Mouse (Mus musculus) heart, postnatal 0 days (tissue): ENCODE measurements at regions not wholly inside any gene's neighbourhood (a gene's known extent, or its start where the extent isn't known, plus 50 kb on each side); places are given as distances from the start of the nearest gene placed in this dataset.

Source experiments
- ATAC-seq: fragments of 200-750 bp; cut with Nextera tagmentation; 2 replicates; pipeline ENCODE4 v1.8.0; 2017; ENCODE audit warnings: low read depth, moderate number of reproducible peaks, moderate library complexity; ENCODE audit not compliant: insufficient read depth
- DNase-seq: peaks from one replicate; pipeline ENCODE4 v3.0.0-alpha.2; 2016; ENCODE audit warnings: low spot score
- H3K27ac ChIP-seq: fragments of 300-500 bp; sonication (generic); 2 replicates; pipeline ENCODE4 v1.5.1; 2014; ENCODE audit warnings: low read depth, mild to moderate bottlenecking
- H3K27me3 ChIP-seq: fragments of 300-500 bp; sonication (generic); 2 replicates; pipeline ENCODE4 v1.6.1; 2014; ENCODE audit warnings: low read length, mixed read lengths; ENCODE audit not compliant: control insufficient read depth, insufficient read depth
- H3K36me3 ChIP-seq: fragments of 300-500 bp; sonication (generic); replicated peaks from 2 replicates; pipeline ENCODE4 v1.6.1; 2014; ENCODE audit warnings: low read length, mixed read lengths; ENCODE audit not compliant: control insufficient read depth, insufficient read depth
- H3K4me1 ChIP-seq: fragments of 300-500 bp; sonication (generic); 2 replicates; pipeline ENCODE4 v1.6.1; 2014; ENCODE audit warnings: antibody characterized with exemption; ENCODE audit not compliant: control insufficient read depth, insufficient read depth
- H3K4me2 ChIP-seq: fragments of 300-500 bp; sonication (generic); 2 replicates; pipeline ENCODE4 v1.6.1; 2014; ENCODE audit warnings: low read depth, mild to moderate bottlenecking, low read length, moderate library complexity
- H3K4me3 ChIP-seq: fragments of 300-500 bp; sonication (generic); 2 replicates; pipeline ENCODE4 v1.5.1; 2014; ENCODE audit warnings: low read depth, low read length
- H3K9ac ChIP-seq: fragments of 300-500 bp; sonication (generic); replicated peaks from 2 replicates; pipeline ENCODE4 v1.6.1; 2014; ENCODE audit warnings: low read depth, low read length, mixed read lengths
- H3K9me3 ChIP-seq: fragments of 300-500 bp; sonication (generic); replicated peaks from 2 replicates; pipeline ENCODE4 v1.6.1; 2016; ENCODE audit warnings: low read length; ENCODE audit not compliant: control insufficient read depth
- CTCF ChIP-seq: IDR thresholded peaks from 2 replicates; pipeline ENCODE4 v1.5.1; 2016; ENCODE audit warnings: antibody characterized with exemption, control low read depth, low read depth
- EP300 ChIP-seq: IDR thresholded peaks from 2 replicates; pipeline ENCODE4 v1.6.1; 2016; ENCODE audit warnings: antibody characterized with exemption, low read depth
- WGBS: fragments of 180-500 bp; shearing (Covaris S2); extraction: QIAGEN DNeasy Blood & Tissue Kit; methylation state at CpG from one replicate; pipeline ENCODE4 v1.1.7; 2014; 5-methylcytosine and 5-hydroxymethylcytosine counted together

DNA sequence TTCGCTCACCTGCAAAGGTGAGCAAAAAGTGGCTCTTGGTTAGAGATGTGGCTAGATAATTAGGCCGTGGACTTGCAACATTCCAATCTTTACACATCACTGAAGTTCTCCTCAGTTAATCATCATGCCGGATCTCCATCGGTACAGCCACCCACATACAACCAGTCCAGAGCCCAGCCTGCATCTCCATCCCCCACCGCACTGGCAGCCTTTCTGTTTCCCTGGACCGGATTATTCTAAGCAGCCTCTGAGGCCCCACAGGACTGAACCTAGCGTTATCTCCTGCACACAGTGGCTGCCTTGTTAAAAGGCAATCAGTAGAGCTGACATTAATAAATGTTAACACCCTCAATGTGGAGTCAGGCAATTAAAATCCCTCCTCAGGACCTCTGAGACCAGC, 103.7 kb downstream of the Fam114a2 start:
- no peak for TF ChIP-seq CTCF
- no peak for TF ChIP-seq EP300
- ATAC-seq (no peak), DNase-seq (no peak)
- Histone ChIP-seq H3K27me3 (no peaks in the 10 kb centered on the region), H3K27ac (no peak overlapping the region), H3K4me1 (no peaks in the 10 kb centered on the region), H3K4me2 (no peak overlapping the region), H3K4me3 (no peak overlapping the region), H3K9ac (no peak overlapping the region), H3K9me3 (no peaks in the 10 kb centered on the region), H3K36me3 (no peaks in the 10 kb centered on the region)
- 47% methylated on average over 7 of the region's 7 CpGs for WGBS

DNA sequence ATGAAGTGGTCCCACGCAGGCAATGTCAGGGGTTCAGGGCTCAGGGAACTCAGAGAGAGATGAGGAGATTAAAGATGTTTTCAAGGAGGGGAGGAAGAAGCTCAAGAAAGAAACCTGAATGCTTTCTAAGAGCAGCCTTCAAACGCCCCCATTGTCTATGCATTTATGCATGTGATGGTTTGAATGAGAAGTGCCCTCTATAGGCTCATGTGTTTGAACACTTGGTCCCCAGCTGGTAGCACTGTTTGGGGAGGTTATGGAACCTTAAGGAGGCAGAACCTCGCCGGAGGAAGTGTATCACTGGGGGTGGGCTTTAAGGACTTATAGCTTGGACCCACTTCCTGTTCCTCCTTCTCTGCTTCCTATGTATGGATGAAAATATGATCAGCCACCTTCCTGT, 105.1 kb downstream of the Fam114a2 start:
- TF ChIP-seq CTCF: no peak
- TF ChIP-seq EP300: no peak
- no peak overlapping the region for H3K27ac ChIP-seq
- DNase-seq: no peak
- H3K9ac ChIP-seq: no peak overlapping the region
- WGBS: 90% methylated on average over 4 of the region's 4 CpGs
- no peak for ATAC-seq
- no peaks in the 10 kb centered on the region for H3K27me3 ChIP-seq
- no peak overlapping the region for H3K4me2 ChIP-seq
- H3K4me1 ChIP-seq: no peaks in the 10 kb centered on the region
- no peaks in the 10 kb centered on the region for H3K9me3 ChIP-seq
- H3K4me3 ChIP-seq: no peak overlapping the region
- no peaks in the 10 kb centered on the region for H3K36me3 ChIP-seq

DNA sequence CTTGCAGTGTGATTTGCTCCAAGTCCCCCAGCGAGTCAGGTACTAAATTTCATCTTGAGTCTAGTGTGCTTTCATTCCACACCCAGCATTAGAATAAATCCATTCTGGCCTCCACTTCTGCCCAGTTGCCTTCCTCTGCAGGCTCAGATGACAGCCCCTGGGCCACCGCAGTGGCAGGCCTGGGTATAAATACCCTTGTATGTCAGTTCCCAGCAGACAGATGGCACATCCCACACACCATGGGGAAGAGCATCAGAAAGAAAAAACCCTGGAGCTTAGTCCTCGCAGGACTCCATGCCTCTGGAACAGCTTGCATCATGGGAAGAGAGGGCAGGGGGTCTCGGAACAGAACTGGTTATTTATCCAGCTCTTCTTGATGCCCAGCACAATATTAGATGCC, 105.7 kb downstream of the Fam114a2 start:
- DNase-seq (no peak), ATAC-seq (no peak)
- H3K4me2 ChIP-seq: no peak overlapping the region
- TF ChIP-seq EP300 (no peak), CTCF (no peak)
- no peaks in the 10 kb centered on the region for H3K36me3 ChIP-seq
- no peak overlapping the region for H3K27ac ChIP-seq
- no peaks in the 10 kb centered on the region for H3K4me1 ChIP-seq
- no peak overlapping the region for H3K4me3 ChIP-seq
- no peaks in the 10 kb centered on the region for H3K27me3 ChIP-seq
- H3K9me3 ChIP-seq: no peaks in the 10 kb centered on the region
- no peak overlapping the region for H3K9ac ChIP-seq
- 85% methylated on average over 4 of the region's 4 CpGs for WGBS

DNA sequence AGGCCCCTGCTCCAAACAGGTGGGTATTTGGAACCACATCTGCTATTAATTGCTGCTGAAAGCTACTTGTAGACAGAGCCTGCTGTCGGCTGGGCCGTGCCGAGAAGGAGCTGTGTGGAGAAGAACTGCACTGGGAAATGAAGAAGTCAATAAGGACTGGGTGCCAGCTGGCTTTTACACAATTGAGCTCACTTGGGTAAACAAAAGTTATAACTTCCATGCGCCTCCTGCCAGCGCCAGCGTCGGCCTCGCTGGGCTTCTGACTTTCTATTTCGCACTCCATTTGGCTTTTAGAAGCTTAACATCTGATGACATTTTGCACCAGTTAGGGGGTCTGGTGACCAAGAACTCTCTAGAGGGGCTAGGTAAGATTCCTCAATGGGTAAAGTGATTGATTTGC, 114.2 kb downstream of the Fam114a2 start:
- H3K27ac ChIP-seq: no peak overlapping the region
- no peak overlapping the region for H3K4me2 ChIP-seq
- no peaks in the 10 kb centered on the region for H3K4me1 ChIP-seq
- H3K9ac ChIP-seq: no peak overlapping the region
- H3K27me3 ChIP-seq: no peaks in the 10 kb centered on the region
- H3K36me3 ChIP-seq: no peaks in the 10 kb centered on the region
- H3K4me3 ChIP-seq: no peak overlapping the region
- WGBS: 68% methylated on average over 9 of the region's 9 CpGs
- no peaks in the 10 kb centered on the region for H3K9me3 ChIP-seq
- TF ChIP-seq EP300: no peak
- TF ChIP-seq CTCF: no peak
- DNase-seq (no peak), ATAC-seq (no peak)

DNA sequence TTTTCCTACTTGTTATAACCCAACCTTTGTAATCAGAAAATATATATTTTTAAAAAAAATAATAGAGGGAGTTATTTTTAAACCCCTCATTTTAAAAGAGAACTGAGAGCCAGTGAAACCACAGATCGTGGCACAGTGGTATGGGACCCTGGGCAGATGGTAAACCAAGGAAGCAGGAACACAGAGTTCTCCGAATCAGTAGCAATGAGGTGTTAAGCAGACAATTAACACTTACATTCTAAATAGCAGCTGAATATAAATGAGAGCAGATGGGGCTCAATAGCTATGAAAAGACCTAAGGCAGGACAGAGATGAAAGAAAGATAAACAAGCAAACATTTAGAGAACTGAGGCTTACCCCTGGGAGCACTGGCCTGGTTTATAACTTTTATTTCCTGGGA, 116.8 kb downstream of the Fam114a2 start:
- no peak for DNase-seq
- Histone ChIP-seq H3K27me3 (no peaks in the 10 kb centered on the region), H3K9ac (no peak overlapping the region), H3K4me1 (no peaks in the 10 kb centered on the region), H3K27ac (no peak overlapping the region), H3K36me3 (no peaks in the 10 kb centered on the region), H3K4me3 (no peak overlapping the region), H3K9me3 (no peaks in the 10 kb centered on the region), H3K4me2 (no peak overlapping the region)
- no peak for ATAC-seq
- TF ChIP-seq CTCF (no peak), EP300 (no peak)
- WGBS: 57% methylated on average over 2 of the region's 2 CpGs

DNA sequence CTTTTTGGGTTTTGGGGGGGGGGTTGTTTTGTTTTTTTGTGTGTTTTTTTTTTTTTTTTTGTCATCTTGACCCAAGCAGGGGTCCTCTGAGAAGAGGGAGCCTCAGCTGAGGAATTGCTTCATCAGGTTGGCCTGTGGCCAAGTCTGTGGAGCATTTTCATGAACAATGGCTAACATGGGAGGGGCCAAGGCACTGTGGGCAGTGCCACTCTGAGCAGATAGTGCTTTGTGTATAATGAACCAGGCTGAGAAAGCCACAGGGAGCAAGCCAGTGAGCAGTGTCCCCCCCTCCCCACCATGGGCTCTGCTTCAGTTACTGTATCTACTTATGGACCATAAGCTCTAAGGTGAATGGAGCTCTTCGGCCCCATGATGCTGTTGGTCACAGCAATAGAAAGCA, 119.1 kb downstream of the Fam114a2 start:
- WGBS: 92% methylated on average over 1 of the region's 1 CpGs
- TF ChIP-seq CTCF (no peak), EP300 (no peak)
- no peaks in the 10 kb centered on the region for H3K36me3 ChIP-seq
- H3K27me3 ChIP-seq: no peaks in the 10 kb centered on the region
- ATAC-seq (no peak), DNase-seq (no peak)
- H3K9ac ChIP-seq: no peak overlapping the region
- H3K4me1 ChIP-seq: no peaks in the 10 kb centered on the region
- no peak overlapping the region for H3K27ac ChIP-seq
- H3K4me2 ChIP-seq: no peak overlapping the region
- H3K9me3 ChIP-seq: no peaks in the 10 kb centered on the region
- no peak overlapping the region for H3K4me3 ChIP-seq
